In the genomic region with DNA sequence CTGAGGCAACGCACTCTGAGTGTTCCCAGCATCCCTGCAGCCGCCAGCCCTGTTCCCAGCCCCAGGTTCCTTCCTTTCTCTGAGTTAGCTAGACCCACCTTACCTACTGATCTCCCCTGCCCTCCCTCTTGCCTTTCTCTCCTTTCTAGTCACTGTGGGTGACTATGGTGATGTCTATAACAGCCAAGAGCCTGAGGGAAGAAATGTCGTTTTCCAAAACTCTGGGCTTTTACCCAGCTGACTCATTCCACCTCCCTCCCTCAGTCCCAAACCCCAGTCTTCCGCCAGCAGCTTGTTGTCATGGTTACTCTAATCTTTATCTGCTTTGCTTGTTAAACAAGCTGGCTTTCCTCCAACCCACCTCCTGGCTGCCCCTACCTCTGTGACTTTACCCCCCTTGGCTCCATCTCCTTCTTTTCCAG, we compare ENCODE assay signal across 9 mouse cellular contexts.
A peak's percentile ranks its signal among the peaks of the same experiment; 100 is the strongest.
DNase-seq lines count a peak whose midpoint lies in the region; ATAC-seq and TF ChIP-seq lines count a peak whose summit lies in the region.
"Had no signal": no experiment of that assay in that cellular context is flagged by ENCODE, and none has a peak within 500 bp of the region (broad histone marks: within the 10 kb centered on the region; RNA-seq: fewer than 3 reads in every experiment).

No protein-coding gene starts in this region.

- H3K4me2 ChIP-seq in heart, embryonic 11.5 days, result no peak overlapping the region

- TF ChIP-seq CTCF in thymus, adult 2 months (IDR thresholded peaks at IDR 0.05; ENCODE audit: borderline replicate concordance, control insufficient read depth, extremely low read depth, insufficient read depth, low read length, poor library complexity), result no peak

- no peak for DNase-seq in cerebellum, postnatal 4 days (ENCODE audit: low spot score in 2 of 2)
- DNase-seq in urinary bladder, postnatal 36 days (ENCODE audit: low spot score in 2 of 2), result peak; percentile 8 to 19
- no peak for DNase-seq in urinary bladder, postnatal 4 days (ENCODE audit: low spot score in 2 of 2)
- DNase-seq in left cerebral cortex, postnatal 10 days (ENCODE audit: extremely low spot score in 1 of 2, low spot score in 2 of 2), result peak; percentile 46 to 71
- peak; percentile 38 for DNase-seq in right cerebral cortex, postnatal 4 days
- no peak for DNase-seq in thymus, adult 2 months

- intact Hi-C loops in left cerebral cortex, postnatal 10 days (cut with DNase I), result no loop called here

- peak; percentile 47; the same call in 1 of the 2 replicates for ATAC-seq in cerebellum, adult (ENCODE audit: insufficient number of reproducible peaks, low FRiP score, low TSS enrichment)
- ATAC-seq in heart, embryonic 11.5 days (replicated peaks; ENCODE audit: insufficient number of reproducible peaks, low FRiP score, low TSS enrichment), result no peak

- H3K4me1 ChIP-seq in heart, embryonic 11.5 days (ENCODE audit: control insufficient read depth, insufficient read depth, low read length), result peaks cover 35% of the 10 kb centered on the region
- no peaks in the 10 kb centered on the region for H3K4me1 ChIP-seq in thymus, adult 2 months (replicated peaks; ENCODE audit: control insufficient read depth, insufficient read depth, low read length)

- H3K4me3 ChIP-seq in heart, embryonic 11.5 days (ENCODE audit: low read depth, low read length), result no peak overlapping the region
- no peak overlapping the region for H3K4me3 ChIP-seq in thymus, adult 2 months (ENCODE audit: control insufficient read depth, insufficient read depth, low read length)
- H3K4me3 ChIP-seq: megakaryocyte, embryonic 14.5 days had no signal

- WGBS in heart, embryonic 11.5 days (ENCODE audit: insufficient replicate concordance), result 44% methylated on average over 4 of the region's 4 CpGs
- WGBS in thymus, adult 2 months, result 60% methylated on average over 4 of the region's 4 CpGs

- TF ChIP-seq POLR2A in thymus, adult 2 months (IDR thresholded peaks at IDR 0.05; ENCODE audit: control insufficient read depth, extremely low read depth, insufficient read depth, low read length, poor library complexity), result no peak

- H3K9me3 ChIP-seq in heart, embryonic 11.5 days (replicated peaks; ENCODE audit: control insufficient read depth, low read length), result no peaks in the 10 kb centered on the region

- H3K36me3 ChIP-seq in heart, embryonic 11.5 days (ENCODE audit: control insufficient read depth, insufficient read depth, low read length), result no peaks in the 10 kb centered on the region
- H3K36me3 ChIP-seq in thymus, adult 2 months (ENCODE audit: control insufficient read depth, insufficient read depth, low read length), result no peaks in the 10 kb centered on the region

- no peak overlapping the region for H3K9ac ChIP-seq in heart, embryonic 11.5 days (ENCODE audit: low read depth, low read length)

- H3K27me3 ChIP-seq in heart, embryonic 11.5 days (ENCODE audit: control insufficient read depth, insufficient read depth, low read length), result no peaks in the 10 kb centered on the region
- H3K27me3 ChIP-seq in thymus, adult 2 months (ENCODE audit: control insufficient read depth, insufficient read depth, low read length), result no peaks in the 10 kb centered on the region

- peak overlapping the region; percentile 80 for H3K27ac ChIP-seq in heart, embryonic 11.5 days (ENCODE audit: low read depth, low read length)
- H3K27ac ChIP-seq in thymus, adult 2 months (ENCODE audit: control insufficient read depth, insufficient read depth, low read length), result no peak overlapping the region

Comparison
In these comparisons a context has a peak if more than half of its experiments do, and no peak if none do; other contexts are left out.
1. DNase-seq: peak in urinary bladder, postnatal 36 days (2 of 2), left cerebral cortex, postnatal 10 days (2 of 2) and right cerebral cortex, postnatal 4 days (single experiment); none in cerebellum, postnatal 4 days (0 of 2), urinary bladder, postnatal 4 days (0 of 2) and thymus, adult 2 months (single experiment).